Mouse (Mus musculus): ENCODE results near the gene Rin2. TPM values are rescaled to one million over a fixed set of nuclear protein-coding genes. Genes with fewer than 3 reads are reported as not detected.

The Rin2 gene
- polyA plus RNA-seq, 1 experiment from 2014 or later: 18.1 TPM

DNA sequence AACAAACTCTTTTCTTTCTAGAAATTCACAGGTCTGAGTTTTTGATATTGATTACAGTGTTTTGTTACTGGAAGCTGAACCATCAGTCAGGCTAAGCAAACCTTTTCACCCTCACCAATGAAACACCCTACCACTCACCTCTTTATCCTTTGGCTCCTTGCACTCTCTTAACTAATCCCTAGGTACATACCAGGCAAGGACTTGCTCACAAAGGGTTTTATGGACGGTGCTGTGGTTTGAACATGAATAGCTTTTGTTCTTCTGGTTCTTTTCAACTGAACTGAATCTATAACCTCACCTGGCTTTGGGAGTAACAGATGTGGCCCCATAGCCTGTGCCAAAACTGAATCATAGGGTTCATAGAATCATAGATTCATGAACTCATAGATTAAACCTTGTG, 71.4 kb downstream of the Rin2 start:
- no peaks in the 10 kb centered on the region; the same call in 1 of the 2 replicates for H3K4me1 ChIP-seq
- 55% methylated on average over 1 of the region's 1 CpGs for WGBS
- H3K27ac ChIP-seq: no peak overlapping the region
- no peak overlapping the region for H3K4me3 ChIP-seq
- H3K27me3 ChIP-seq (replicated peaks): no peaks in the 10 kb centered on the region
- no peak overlapping the region for H3K4me2 ChIP-seq (replicated peaks)
- H3K9me3 ChIP-seq: no peaks in the 10 kb centered on the region
- H3K36me3 ChIP-seq: no peaks in the 10 kb centered on the region
- no peak overlapping the region for H3K9ac ChIP-seq
- no peak for ATAC-seq (ENCODE audit: low FRiP score, low read depth)

DNA sequence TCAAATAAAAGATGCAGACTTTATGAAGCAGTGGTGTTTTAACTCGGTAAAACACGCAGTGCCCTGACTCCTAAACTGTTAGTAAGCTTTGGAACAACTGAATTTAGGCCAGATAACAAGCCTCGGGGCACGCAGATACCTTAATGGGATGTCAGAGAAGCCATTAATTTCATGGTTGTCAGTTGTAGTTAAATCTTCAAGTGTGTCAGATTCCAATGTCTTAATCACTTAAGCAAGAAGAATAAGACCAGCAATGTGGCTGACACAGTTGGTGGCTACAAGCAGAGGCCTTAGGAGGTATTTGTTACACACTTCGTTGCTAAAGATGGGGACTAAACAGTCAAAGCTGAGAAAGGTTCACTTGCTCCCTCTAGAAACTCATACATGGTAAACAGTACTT, 74.6 kb downstream of the Rin2 start:
- WGBS: 49% methylated on average over 5 of the region's 5 CpGs
- H3K9me3 ChIP-seq: no peaks in the 10 kb centered on the region
- no peaks in the 10 kb centered on the region; the same call in 1 of the 2 replicates for H3K4me1 ChIP-seq
- no peak overlapping the region for H3K27ac ChIP-seq
- no peak overlapping the region for H3K9ac ChIP-seq
- no peak overlapping the region for H3K4me3 ChIP-seq
- no peak for ATAC-seq (ENCODE audit: low FRiP score, low read depth)
- H3K36me3 ChIP-seq: no peaks in the 10 kb centered on the region
- no peak overlapping the region for H3K4me2 ChIP-seq (replicated peaks)
- H3K27me3 ChIP-seq (replicated peaks): no peaks in the 10 kb centered on the region

DNA sequence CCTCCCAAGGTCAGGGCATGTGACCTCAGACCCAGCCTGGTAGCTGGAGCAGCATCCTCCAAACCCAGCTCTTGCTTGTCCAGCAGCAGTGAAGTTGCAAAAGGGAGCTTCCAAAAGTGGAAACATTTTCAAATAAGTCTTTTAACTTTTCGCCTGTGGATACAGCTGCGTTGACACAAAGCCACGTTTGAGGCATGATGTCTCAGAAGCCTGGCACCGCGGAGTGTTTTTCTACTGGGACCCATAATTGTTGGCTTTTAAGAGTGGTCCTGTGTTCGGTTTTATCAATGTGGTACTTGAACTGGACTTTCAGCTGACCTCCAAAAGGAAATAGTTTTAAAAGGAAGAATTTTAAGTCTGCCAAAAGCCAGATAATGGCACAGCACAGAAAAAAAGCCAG, 77.6 kb downstream of the Rin2 start:
- Histone ChIP-seq H3K9ac (no peak overlapping the region), H3K4me2 (replicated peaks) (no peak overlapping the region), H3K9me3 (no peaks in the 10 kb centered on the region), H3K27ac (no peak overlapping the region), H3K4me3 (no peak overlapping the region), H3K36me3 (no peaks in the 10 kb centered on the region), H3K27me3 (replicated peaks) (no peaks in the 10 kb centered on the region), H3K4me1 (no peaks in the 10 kb centered on the region; the same call in 1 of the 2 replicates)
- WGBS: 75% methylated on average over 6 of the region's 6 CpGs
- ATAC-seq (ENCODE audit: low FRiP score, low read depth): no peak

DNA sequence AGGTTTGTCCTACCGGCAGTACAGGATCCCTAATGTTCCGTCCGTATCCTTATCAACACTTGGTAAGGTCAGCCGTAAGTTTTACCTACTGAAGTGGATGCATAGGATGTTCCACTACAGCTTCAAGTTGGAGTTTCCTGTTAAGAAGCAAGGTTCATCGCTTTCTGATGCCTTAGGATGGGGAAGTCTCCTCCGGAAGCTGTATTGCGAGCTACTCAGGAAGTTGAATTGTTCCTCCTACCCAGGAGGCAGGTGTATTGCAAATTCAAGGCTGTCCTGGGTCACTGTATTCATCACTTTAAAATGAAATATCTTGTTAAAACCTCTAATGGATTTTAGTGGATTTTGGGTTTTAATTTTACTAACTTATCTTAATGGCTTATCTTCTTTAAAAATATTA, 79.0 kb downstream of the Rin2 start:
- Histone ChIP-seq H3K4me2 (replicated peaks) (no peak overlapping the region), H3K27ac (no peak overlapping the region), H3K36me3 (no peaks in the 10 kb centered on the region), H3K9ac (no peak overlapping the region), H3K4me3 (no peak overlapping the region), H3K9me3 (no peaks in the 10 kb centered on the region), H3K4me1 (no peaks in the 10 kb centered on the region; the same call in 1 of the 2 replicates), H3K27me3 (replicated peaks) (no peaks in the 10 kb centered on the region)
- ATAC-seq (ENCODE audit: low FRiP score, low read depth): no peak
- 93% methylated on average over 7 of the region's 7 CpGs for WGBS

DNA sequence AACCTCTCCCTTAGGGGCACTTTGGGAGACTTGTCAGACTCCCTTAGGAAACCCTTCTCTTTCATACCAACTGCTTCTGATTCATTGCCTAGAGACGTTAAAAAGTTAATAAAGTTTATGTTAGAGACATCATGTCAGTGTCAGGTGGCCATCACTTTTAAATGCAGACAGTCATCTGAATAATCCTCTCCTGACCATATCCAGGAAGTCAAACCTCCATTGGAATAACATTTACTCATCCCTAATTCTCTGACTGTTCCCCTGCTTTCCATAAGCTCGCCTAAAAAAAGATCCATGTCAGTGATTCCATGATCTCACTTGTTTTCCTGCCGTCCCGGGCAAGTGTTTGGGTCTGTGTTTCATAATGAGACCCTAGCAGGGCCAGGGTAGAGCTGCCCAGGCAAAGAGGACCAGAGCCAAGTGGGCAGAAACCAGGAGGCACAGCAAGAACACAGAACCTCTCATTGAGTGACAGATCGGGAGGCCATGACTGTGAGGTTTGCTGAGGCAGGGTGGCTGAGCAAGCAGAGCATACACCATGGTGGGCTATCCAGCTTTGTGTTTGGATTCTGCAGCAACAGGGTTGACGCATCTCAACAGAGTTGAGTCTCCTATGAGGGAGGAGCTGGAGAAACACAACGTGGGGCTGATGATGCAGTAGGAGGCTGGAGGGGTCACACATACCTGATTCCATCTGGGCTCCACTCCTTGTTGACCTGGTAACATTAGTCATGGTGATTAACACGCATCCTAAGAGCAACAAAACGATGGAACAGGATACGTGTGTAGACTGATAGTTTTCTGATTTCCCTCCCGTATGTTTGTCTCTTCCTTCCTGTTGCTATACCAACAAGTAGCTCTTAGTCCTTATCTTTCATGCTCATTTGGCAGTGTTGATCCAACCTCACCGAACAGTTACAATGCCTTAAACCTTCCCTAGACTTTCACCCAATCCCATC, 81.1 kb downstream of the Rin2 start:
- no peak overlapping the region for H3K27ac ChIP-seq
- WGBS: 81% methylated on average over 12 of the region's 12 CpGs
- H3K36me3 ChIP-seq: no peaks in the 10 kb centered on the region
- H3K4me3 ChIP-seq: no peak overlapping the region
- no peaks in the 10 kb centered on the region for H3K9me3 ChIP-seq
- no peak for ATAC-seq (ENCODE audit: low FRiP score, low read depth)
- H3K4me1 ChIP-seq: no peaks in the 10 kb centered on the region
- H3K4me2 ChIP-seq (replicated peaks): no peak overlapping the region
- H3K9ac ChIP-seq: no peak overlapping the region
- no peaks in the 10 kb centered on the region for H3K27me3 ChIP-seq (replicated peaks)

DNA sequence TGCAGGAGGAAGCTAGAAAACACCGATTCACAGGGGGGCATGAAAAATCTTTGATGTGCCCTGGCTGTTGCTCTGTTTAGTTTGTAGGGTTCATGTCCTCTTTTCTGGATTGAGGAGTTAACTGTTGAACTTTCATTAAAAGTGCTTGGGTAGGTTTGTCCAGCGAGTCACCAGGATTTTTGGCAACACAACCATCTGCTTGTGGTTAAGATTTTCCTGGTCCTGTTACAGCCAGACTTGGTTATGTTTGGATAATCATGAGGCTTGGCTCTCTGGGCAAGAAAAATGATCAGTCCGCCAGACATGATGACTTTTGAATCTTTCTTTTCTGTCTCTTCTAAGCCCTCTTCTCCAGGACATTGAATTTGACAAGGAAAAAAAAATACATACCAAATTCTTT, 85.1 kb downstream of the Rin2 start:
- Histone ChIP-seq H3K4me1 (no peaks in the 10 kb centered on the region), H3K36me3 (no peaks in the 10 kb centered on the region), H3K27me3 (replicated peaks) (no peaks in the 10 kb centered on the region), H3K9ac (no peak overlapping the region), H3K27ac (no peak overlapping the region), H3K4me3 (no peak overlapping the region), H3K9me3 (no peaks in the 10 kb centered on the region), H3K4me2 (replicated peaks) (no peak overlapping the region)
- WGBS: 78% methylated on average over 3 of the region's 3 CpGs
- no peak for ATAC-seq (ENCODE audit: low FRiP score, low read depth)

DNA sequence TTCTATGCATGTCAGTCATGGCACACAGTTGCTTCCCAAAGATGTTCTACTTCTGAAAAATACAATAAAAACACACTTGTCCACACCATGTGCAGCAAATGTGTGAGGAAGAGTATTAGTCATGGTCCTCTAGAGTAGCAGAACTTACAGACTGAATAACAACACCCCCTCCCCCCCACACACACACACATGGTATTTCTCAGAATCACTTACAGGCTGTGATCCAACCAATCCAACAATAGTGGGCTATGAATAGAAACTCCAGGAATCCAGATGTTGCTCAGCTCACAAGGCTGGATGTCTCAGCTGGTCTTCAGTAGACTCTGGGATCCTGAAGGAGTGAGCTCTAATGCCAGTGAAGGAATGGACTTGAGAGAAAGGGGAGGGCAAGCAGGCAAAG, 86.4 kb downstream of the Rin2 start:
- ATAC-seq (ENCODE audit: low FRiP score, low read depth): no peak
- Histone ChIP-seq H3K36me3 (no peaks in the 10 kb centered on the region), H3K9me3 (no peaks in the 10 kb centered on the region), H3K27ac (no peak overlapping the region), H3K9ac (no peak overlapping the region), H3K4me1 (no peaks in the 10 kb centered on the region), H3K27me3 (replicated peaks) (no peaks in the 10 kb centered on the region), H3K4me2 (replicated peaks) (no peak overlapping the region), H3K4me3 (no peak overlapping the region)

DNA sequence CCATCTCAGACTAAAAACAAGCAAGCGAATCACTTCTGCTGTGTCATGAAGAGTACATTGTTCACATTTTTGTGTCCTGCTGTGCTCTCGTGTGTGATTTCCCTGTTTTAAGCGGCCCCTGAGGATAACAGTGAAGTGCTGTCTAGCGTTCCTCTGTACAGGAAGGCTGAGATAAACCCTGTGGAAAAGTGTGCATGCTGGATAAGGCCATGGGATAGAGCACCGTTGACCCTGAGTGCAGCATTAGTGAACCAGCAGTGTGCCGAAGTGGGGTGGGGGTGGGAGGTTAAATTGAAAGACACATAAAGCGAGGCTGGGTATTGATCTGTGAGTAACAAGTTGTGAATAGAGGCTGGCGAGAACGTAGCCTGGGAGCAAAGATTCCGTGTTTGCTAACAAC, 94.9 kb downstream of the Rin2 start:
- Histone ChIP-seq H3K4me3 (no peak overlapping the region), H3K4me2 (replicated peaks) (peak overlapping the region; percentile 27), H3K4me1 (peaks cover 14% of the 10 kb centered on the region), H3K27ac (no peak overlapping the region), H3K36me3 (no peaks in the 10 kb centered on the region), H3K9me3 (no peaks in the 10 kb centered on the region), H3K27me3 (replicated peaks) (no peaks in the 10 kb centered on the region), H3K9ac (no peak overlapping the region)
- peak; percentile 39; the same call in 1 of the 2 replicates for ATAC-seq (ENCODE audit: low FRiP score, low read depth)
- WGBS: 12% methylated on average over 10 of the region's 10 CpGs

DNA sequence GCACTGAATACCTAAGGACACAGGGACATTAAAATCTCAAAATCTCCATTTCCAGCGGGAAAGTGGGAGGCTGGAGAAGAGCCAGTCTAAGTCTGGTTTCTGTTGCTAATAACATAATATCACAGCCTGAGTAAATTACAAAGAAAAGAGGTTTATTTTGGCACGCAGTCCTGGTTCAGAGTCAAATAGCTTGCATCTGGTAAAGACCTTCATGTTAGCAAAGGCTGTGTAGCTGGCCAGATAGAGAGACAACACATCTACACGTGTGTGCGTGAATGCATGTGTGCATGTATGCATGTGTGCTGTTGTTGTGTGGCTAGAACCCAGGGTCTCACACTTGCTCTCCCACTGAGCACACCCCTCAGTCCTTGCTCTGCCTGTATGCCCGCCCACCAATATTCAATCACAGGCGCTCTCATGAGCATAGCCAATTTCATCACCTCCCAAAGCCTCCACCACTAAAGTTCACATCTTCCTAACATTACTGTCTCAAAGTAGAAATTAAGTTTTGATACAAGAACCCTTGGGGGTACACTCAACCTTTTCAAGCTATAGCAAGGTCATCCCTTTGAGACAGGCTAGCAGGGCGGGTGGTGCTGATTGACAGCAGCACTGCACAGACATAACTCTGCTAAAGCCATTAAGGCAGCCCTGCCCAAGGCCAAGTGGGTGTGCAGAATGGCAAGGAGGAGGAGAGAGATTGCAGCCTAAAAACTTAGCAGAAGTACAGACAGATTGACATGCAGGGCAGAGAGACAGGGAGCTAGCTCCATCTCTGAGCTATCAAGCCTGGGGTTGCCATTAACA, 95.9 kb downstream of the Rin2 start:
- Histone ChIP-seq H3K27me3 (replicated peaks) (no peaks in the 10 kb centered on the region), H3K9me3 (no peaks in the 10 kb centered on the region), H3K36me3 (no peaks in the 10 kb centered on the region), H3K4me3 (no peak overlapping the region), H3K9ac (no peak overlapping the region), H3K4me1 (peaks cover 14% of the 10 kb centered on the region), H3K4me2 (replicated peaks) (no peak overlapping the region), H3K27ac (no peak overlapping the region)
- WGBS: 81% methylated on average over 7 of the region's 7 CpGs
- ATAC-seq (ENCODE audit: low FRiP score, low read depth): no peak

DNA sequence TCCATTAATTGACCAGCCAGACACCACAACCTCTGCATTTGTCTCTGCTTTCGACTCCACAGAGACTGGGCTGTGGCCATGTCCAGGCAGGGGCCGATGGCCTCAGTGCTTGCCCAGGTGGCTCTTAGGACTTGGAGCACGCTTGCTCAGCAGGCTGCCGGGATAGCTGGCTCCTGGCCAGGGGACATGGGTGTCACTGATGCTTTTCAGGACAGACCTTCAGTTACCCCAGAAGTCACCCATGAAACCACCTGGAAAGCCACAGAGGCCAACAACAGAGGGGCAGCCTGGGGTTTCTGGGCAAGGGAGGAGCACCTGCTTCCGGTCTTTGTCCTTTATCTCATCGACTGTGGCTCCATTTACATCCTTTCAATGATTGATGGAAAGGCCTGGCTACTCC, 108.2 kb downstream of the Rin2 start:
- no peak for ATAC-seq (ENCODE audit: low FRiP score, low read depth)
- 69% methylated on average over 6 of the region's 6 CpGs for WGBS
- H3K4me2 ChIP-seq (replicated peaks): no peak overlapping the region
- no peaks in the 10 kb centered on the region for H3K27me3 ChIP-seq (replicated peaks)
- H3K4me3 ChIP-seq: no peak overlapping the region
- no peak overlapping the region for H3K27ac ChIP-seq
- no peaks in the 10 kb centered on the region for H3K36me3 ChIP-seq
- H3K4me1 ChIP-seq: peaks cover 25% of the 10 kb centered on the region
- no peak overlapping the region for H3K9ac ChIP-seq
- no peaks in the 10 kb centered on the region for H3K9me3 ChIP-seq

DNA sequence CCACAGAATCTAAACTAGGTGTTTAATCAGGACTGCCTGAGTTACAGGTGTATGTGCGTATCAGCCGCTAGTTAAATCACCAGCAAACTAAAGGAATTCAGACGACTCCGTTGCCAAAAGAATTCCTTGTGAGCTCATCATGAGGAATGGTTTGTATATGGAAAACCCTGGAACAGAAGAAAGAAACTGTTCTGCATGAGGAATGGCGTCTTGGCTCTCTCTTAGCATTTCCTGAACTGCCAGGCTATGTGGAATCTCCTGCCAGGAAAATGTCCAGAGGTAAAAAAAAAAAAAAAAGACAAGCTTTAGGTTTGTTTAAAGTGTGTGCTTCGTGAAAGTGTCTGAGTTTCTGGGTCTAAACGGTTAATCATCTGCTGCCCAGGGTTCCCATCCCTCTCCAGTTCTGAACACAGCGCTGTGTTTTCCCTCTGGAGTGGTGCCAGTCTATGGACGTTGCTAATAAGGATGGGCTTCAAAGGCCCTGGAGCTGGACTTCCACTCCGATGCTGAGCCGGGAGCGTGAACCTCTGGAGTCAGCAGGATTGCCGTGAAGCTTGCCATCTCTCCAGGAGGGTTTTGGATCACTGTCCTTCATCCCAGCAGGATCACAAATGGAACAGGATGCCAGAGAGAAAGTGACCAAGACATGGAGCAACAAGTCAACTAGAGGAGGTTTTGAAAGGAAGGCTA, 109.4 kb downstream of the Rin2 start:
- Histone ChIP-seq H3K9ac (no peak overlapping the region), H3K36me3 (no peaks in the 10 kb centered on the region), H3K4me1 (peaks cover 25% of the 10 kb centered on the region), H3K27me3 (replicated peaks) (no peaks in the 10 kb centered on the region), H3K4me2 (replicated peaks) (no peak overlapping the region), H3K9me3 (no peaks in the 10 kb centered on the region), H3K4me3 (no peak overlapping the region), H3K27ac (no peak overlapping the region)
- ATAC-seq (ENCODE audit: low FRiP score, low read depth): no peak
- 67% methylated on average over 13 of the region's 13 CpGs for WGBS

DNA sequence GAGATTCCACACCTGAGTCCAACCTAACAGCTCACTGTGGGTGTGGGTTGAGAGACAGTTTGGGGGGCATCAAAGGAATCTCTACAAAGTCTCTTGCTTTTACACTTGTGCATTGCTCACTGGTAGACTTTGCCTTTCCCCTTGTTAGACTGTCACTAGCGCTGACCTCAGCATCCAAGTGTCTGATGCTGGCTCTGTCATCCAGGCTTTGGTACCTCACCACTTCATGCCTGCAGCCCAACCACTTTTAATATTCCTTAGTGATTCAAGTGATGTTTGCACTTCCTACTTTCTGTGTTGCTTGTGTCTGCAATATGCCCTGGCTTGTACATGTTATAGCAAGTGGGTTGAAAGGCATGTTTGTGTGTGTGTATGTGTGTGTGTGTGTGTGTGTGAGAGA, 109.9 kb downstream of the Rin2 start:
- Histone ChIP-seq H3K9me3 (no peaks in the 10 kb centered on the region), H3K4me3 (no peak overlapping the region), H3K9ac (no peak overlapping the region), H3K4me2 (replicated peaks) (no peak overlapping the region), H3K27ac (no peak overlapping the region), H3K27me3 (replicated peaks) (no peaks in the 10 kb centered on the region), H3K4me1 (peaks cover 25% of the 10 kb centered on the region), H3K36me3 (no peaks in the 10 kb centered on the region)
- 90% methylated on average over 1 of the region's 1 CpGs for WGBS
- no peak for ATAC-seq (ENCODE audit: low FRiP score, low read depth)

Measured in neural tube, embryonic 12.5 days (tissue).